Mouse (Mus musculus) G1E (cell line): ENCODE measurements around the gene Slc15a1.

ENCODE experiments used
- CTCF ChIP-seq: IDR thresholded peaks from 2 replicates; pipeline ENCODE4 v1.5.1; 2012; ENCODE audit warnings: low read depth, low read length, inconsistent platforms, mixed read lengths
- TAL1 ChIP-seq: conservative IDR thresholded peaks from 2 replicates; pipeline ENCODE4 v1.6.1; 2012; ENCODE audit warnings: low read depth, low read length, inconsistent platforms, mixed read lengths

- TF ChIP-seq CTCF (no peak), TAL1 (no peak)
Observed at GRCm38 (mm10) chr14:121437026-121437425, 68.0 kb downstream of the Slc15a1 start.
